Mouse (Mus musculus) T-helper 1 cell (primary cell): Measurements from ENCODE around the gene Krt6a.
"Not testable (repeated sequence)": the region's sequence is repeated elsewhere in the genome, so short reads cannot be mapped to it uniquely, and the experiment has no call there.

Experiments used
- in situ Hi-C: fragments of 300-600 bp; cut with MboI, MseI; formaldehyde crosslinking; loops from one replicate; pipeline ENCODE4 v1.15.1; 2025; ENCODE audit warnings: high pct_unique_total_duplicates

Krt6a gene

DNA sequence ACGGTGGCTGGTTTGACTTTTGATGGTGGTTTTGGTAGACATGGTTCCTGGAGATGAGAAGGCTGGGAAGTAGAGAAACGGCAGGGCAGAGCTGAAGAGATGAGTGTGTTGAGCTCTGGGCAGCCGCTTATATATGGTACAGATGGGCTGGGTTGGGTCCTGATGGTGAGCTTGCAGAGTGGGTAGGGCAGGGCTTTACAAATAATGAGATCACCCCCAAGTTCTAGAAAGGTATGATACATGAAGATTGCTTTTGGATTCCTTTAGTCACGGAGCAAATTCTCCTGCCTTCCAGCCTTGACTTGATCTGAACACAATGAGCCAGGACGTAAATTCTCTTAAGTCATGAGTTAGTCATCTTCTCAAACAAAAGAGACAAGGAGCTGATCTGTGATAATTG lies at the start of gene Krt6a:
Krt6a (minus strand) TSS at position 101 of the 400 bp plus-strand sequence.
- in situ Hi-C loops = no loop called here

DNA sequence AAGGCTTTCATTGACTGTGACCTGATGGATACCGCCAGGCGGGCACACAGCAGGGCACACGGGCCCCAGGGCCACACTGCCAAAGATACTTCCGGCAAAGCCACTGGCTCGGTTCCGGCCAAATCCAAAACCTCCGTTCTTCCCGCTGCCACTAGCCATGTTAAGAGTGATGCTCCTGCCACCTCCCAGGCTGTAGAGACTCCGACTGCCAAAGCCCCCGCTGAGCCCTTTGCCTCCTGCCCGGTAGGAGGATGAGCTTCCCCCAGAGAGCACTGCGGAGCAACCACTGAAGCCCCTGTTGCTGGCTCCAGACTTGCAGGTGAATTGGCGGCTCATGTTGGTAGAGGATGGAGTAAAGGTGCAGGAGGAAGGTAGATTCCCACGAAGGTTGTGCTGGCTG lies 48.6 kb upstream of the Krt6a start, which contains the start of gene Krt71:
Krt71 (minus strand) TSS at position 399 of the 400 bp plus-strand sequence.
- in situ Hi-C loops = no loop called here

- in situ Hi-C loops = no loop called here
These were observed 43.7 kb upstream of the Krt6a start for GRCm38 (mm10) chr15:101737786-101738185.

GRCm38 (mm10) chr15:101730653-101731052 lies 36.5 kb upstream of the Krt6a start:
- in situ Hi-C loops = no loop called here

DNA sequence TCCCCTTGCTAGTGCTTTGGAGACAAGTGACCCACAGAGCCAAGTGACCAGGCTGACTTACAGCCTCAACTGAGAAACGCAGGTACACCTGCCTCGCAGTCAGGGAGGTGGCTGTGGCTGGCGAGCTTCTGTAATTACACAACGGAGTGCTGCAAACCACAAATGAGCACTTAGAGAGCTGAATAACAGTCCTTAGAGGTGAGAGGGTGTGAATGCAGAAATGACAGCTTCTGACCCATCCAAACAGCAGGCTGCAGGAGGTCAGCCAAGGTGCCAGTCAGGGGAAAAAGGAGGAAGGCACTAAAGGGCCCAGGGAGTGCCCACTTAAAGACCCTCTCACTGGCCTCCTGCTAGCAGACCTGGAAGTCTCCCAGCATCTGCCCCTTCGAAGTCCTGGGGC lies 30.6 kb upstream of the Krt6a start:
- in situ Hi-C loops = loop anchor here (25.0 kb wide), 1 partner anchor 1787 kb away; no protein-coding TSS in a partner anchor

DNA sequence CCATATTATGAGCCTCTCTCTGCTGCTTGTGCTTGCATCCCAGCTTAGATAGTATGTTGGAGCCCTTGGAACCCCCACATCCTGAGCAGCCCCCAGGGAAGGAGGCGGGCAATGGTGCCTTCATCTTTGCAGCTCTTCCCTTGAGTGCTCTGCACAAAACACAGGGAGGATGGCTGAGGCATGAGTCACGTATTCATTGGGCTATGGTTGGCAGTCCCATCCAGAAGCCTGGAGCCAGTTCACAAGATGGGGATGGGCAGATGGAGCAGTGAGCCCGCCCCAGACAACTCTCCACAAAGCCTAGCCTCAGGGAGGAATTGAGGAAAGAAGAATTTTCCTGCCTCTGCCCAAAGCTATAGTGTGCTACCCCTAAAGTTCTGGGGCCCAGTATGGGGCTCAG lies 21.7 kb upstream of the Krt6a start:
- in situ Hi-C loops = loop anchor here (25.0 kb wide), 1 partner anchor 1779 kb away; no protein-coding TSS in a partner anchor

DNA sequence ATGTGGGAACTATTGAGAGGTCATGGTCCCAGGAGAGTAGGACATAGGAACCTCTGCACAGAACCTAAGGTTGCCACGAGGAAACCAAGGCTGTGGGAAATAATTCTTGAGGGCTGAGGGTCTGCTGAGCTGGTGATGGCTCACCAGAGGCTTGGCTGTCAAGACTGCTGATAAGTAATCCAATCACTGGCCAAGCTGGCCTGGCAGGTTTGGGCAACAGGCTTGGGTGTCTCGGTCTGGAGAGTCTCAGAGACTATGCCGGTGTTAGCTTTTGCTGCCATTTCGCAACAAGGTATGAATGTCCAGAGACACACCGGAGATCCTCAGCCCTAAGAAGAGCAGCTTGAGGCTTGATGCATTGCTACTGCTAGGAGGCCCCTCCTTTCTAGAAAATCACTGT lies 20.2 kb upstream of the Krt6a start:
- in situ Hi-C loops = loop anchor here (5.0 to 25.0 kb wide), 2 partner anchors 87 to 1777 kb away; partner anchors contain the start of gene Gm5414

DNA sequence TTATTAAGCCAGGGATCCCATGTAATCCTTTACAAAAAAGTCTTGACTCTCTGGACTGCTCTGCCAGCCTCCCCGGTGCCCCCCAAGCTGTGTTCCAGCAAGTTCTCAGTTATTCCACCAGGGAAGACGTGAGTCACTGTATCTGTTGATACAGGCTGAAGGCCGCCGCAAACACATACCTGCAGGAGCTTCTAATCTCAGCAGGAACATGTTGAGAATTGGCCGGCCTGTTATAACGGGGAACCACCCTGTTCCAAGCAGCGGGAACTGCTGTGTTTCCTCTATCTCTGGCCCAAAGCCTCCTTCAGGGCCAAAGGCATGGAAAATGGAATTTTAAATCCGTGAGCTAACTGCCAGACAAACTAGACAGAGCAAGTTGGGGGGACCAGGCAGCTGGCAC lies 19.6 kb upstream of the Krt6a start:
- in situ Hi-C loops = loop anchor here (5.0 to 25.0 kb wide), 2 partner anchors 86 to 1776 kb away; partner anchors contain the start of gene Gm5414

GRCm38 (mm10) chr15:101712720-101713119 lies 18.6 kb upstream of the Krt6a start, which contains the start of gene Krt5:
Gene Krt5, minus strand, starts transcription at chr15:101712898.
- in situ Hi-C loops = loop anchor here (5.0 to 25.0 kb wide), 2 partner anchors 85 to 1775 kb away; partner anchors contain the start of gene Gm5414

GRCm38 (mm10) chr15:101708683-101709082 lies 14.6 kb upstream of the Krt6a start:
- in situ Hi-C loops = loop anchor here (25.0 kb wide), 1 partner anchor 1771 kb away; no protein-coding TSS in a partner anchor

GRCm38 (mm10) chr15:101707454-101707853 lies 13.3 kb upstream of the Krt6a start:
- in situ Hi-C loops = loop anchor here (25.0 kb wide), 1 partner anchor 1770 kb away; no protein-coding TSS in a partner anchor

- in situ Hi-C loops = loop anchor here (25.0 kb wide), 1 partner anchor 1767 kb away; no protein-coding TSS in a partner anchor
These were observed 10.0 kb upstream of the Krt6a start for GRCm38 (mm10) chr15:101704066-101704465.

DNA sequence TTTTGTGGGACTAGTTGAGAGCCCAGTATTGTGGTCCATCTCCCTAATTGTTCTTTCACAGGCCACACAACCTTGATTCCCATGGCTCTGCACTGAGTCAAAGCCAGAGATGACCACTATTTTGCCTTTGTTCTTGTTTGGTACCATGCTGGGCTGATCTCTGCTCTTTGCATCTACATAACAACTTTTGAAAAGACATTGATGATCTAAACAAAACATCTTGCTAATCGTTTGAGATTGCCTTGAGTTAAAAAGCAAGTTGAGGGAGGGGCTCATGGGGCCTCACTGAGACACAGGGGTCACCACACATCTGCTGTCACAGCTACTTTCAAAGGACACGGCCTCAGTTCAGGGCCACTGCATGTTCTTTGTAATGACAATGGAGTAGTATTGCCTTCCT lies 8.3 kb upstream of the Krt6a start:
- in situ Hi-C loops = loop anchor here (25.0 kb wide), 1 partner anchor 1765 kb away; no protein-coding TSS in a partner anchor

- in situ Hi-C loops = loop anchor here (25.0 kb wide), 1 partner anchor 1763 kb away; no protein-coding TSS in a partner anchor
These were observed 5.8 kb upstream of the Krt6a start for GRCm38 (mm10) chr15:101699866-101700265.

DNA sequence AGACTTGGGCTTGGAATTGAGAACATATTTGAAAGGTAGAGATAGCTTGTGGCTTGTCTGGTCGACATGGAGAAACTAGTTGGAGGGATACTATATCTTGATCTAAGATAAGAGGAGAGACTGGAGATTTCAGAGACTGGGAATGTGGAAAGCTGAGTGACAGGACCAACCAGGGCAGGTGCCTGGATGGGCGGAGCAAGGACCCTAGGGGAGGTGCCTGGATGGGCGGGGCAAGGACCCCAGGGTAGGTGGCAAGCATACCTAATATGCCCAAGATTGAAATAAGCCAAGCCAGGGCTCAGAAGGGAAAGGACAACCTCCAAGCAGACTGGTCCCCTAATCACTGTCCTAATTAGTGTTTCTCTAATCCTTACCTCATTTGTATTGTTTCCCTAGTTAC lies 5.1 kb upstream of the Krt6a start:
- in situ Hi-C loops = no loop called here

GRCm38 (mm10) chr15:101697326-101698188 lies 3.5 kb upstream of the Krt6a start:
- in situ Hi-C loops = no loop called here

- in situ Hi-C loops = not testable (repeated sequence)
These were observed 3.6 kb downstream of the Krt6a start for GRCm38 (mm10) chr15:101690460-101690859.

- in situ Hi-C loops = loop anchor here (5.0 kb wide), 1 partner anchor 566 kb away; no protein-coding TSS in a partner anchor
These were observed 5.9 kb downstream of the Krt6a start for GRCm38 (mm10) chr15:101688161-101688560.

- in situ Hi-C loops = no loop called here
These were observed 13.9 kb downstream of the Krt6a start, which contains the start of gene Krt6b for GRCm38 (mm10) chr15:101680187-101680586. Gene Krt6b, minus strand, starts transcription at chr15:101680287.

DNA sequence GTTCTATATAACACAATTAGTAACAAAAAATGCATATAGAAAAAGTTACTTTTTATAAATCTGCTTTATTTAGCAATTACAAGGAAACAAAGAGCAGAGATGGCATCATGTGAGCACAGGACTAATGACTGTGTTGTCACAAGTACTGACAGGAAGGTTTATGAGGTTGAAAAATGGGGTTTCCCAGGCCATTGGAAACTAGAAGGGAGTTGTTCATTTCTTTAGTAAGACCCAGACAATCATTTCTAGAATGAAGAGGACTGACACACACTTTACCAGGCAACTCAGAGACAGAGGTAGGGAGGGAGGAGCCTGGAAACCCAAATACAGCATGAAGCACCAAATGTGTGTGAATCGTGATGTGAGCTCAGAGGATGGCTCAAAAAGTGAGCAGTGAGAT lies 18.1 kb downstream of the Krt6a start:
- in situ Hi-C loops = no loop called here

GRCm38 (mm10) chr15:101652736-101653265 lies 41.3 kb downstream of the Krt6a start:
- in situ Hi-C loops = no loop called here

DNA sequence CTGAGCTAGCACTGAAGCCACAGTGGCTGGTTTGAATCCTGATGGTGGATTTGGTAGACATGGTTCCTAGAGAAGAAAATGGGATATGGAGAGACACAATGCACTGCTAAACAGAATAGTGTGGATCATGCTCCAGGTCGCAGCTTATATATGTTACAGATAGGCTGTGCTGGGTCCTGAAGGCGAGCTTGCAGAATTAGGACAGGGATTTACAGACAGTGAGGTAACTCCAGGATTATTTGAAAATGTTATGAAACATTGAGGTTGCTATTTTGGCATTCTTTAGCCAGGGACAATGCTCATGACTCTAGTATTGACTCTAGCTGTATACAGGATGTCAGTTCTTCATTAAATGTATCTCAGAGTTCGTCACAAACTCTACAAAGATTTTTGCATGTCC lies 46.8 kb downstream of the Krt6a start, which contains the start of gene Gm5478:
Gm5478 (minus strand) TSS at position 101 of the 400 bp plus-strand sequence.
- in situ Hi-C loops = no loop called here
